In genomic region chr12:58512645-58513044, GRCm38 (mm10) we compare ENCODE assay signal across 14 mouse cellular contexts.
DNase-seq lines count a peak whose midpoint lies in the region; ATAC-seq and TF ChIP-seq lines count a peak whose summit lies in the region.
"Had no signal": no experiment of that assay in that cellular context is flagged by ENCODE, and none has a peak within 500 bp of the region (broad histone marks: within the 10 kb centered on the region; RNA-seq: fewer than 3 reads in every experiment).

No protein-coding gene starts in this region.

- ATAC-seq in midbrain, embryonic 13.5 days, result peak; percentile 92
- ATAC-seq: CD4-positive, CD25-positive, alpha-beta regulatory T cell, adult 4 months had no signal

- TF ChIP-seq CTCF in gastrocnemius, adult 2 months (IDR thresholded peaks at IDR 0.05), result no peak

- no peaks in the 10 kb centered on the region for H3K27me3 ChIP-seq in hindbrain, embryonic 10.5 days (ENCODE audit: insufficient read depth, poor library complexity, severe bottlenecking)
- H3K27me3 ChIP-seq in midbrain, embryonic 13.5 days, result no peaks in the 10 kb centered on the region
- H3K27me3 ChIP-seq: embryonic facial prominence, embryonic 12.5 days had no signal

- intact Hi-C loops in gastrocnemius, adult 2 months (cut with DNase I), result no loop called here

- H3K4me1 ChIP-seq in hindbrain, embryonic 10.5 days (replicated peaks), result peaks cover 5% of the 10 kb centered on the region
- H3K4me1 ChIP-seq in midbrain, embryonic 13.5 days (replicated peaks), result peaks cover 15% of the 10 kb centered on the region
- H3K4me1 ChIP-seq: embryonic facial prominence, embryonic 12.5 days had no signal

- H3K9ac ChIP-seq in midbrain, embryonic 13.5 days (replicated peaks), result no peak overlapping the region
- H3K9ac ChIP-seq: embryonic facial prominence, embryonic 12.5 days had no signal

- WGBS in hindbrain, embryonic 10.5 days, result 60% methylated on average over 7 of the region's 7 CpGs
- WGBS in midbrain, embryonic 13.5 days, result 22% methylated on average over 7 of the region's 7 CpGs

- 0 out of 2 replicates have a peak overlapping the region, but pooled peaks have one; percentile 35 for H3K27ac ChIP-seq in hindbrain, embryonic 10.5 days
- H3K27ac ChIP-seq in midbrain, embryonic 13.5 days, result no peak overlapping the region
- H3K27ac ChIP-seq in gastrocnemius, adult 2 months, result no peak overlapping the region
- H3K27ac ChIP-seq: embryonic facial prominence, embryonic 12.5 days; heart, adult 2 months had no signal

- no peak overlapping the region for H3K4me3 ChIP-seq in hindbrain, embryonic 10.5 days
- H3K4me3 ChIP-seq in midbrain, embryonic 13.5 days (replicated peaks), result no peak overlapping the region
- H3K4me3 ChIP-seq in gastrocnemius, adult 2 months, result no peak overlapping the region
- H3K4me3 ChIP-seq: embryonic facial prominence, embryonic 12.5 days; heart, adult 2 months had no signal

- DNase-seq in right cerebral cortex, postnatal 25 days, result peak; percentile 7
- DNase-seq in right cerebral cortex, adult 2 months (ENCODE audit: low spot score in 2 of 2), result no peak
- DNase-seq in hindbrain, embryonic 10.5 days (ENCODE audit: low spot score), result peak; percentile 4
- DNase-seq in gastrocnemius, adult 2 months, result no peak
- DNase-seq in ovary, postnatal 10 days (ENCODE audit: low spot score), result no peak
- DNase-seq in heart, adult 11 months, result no peak
- DNase-seq: adrenal gland, postnatal 14 days; heart, adult 2 months; kidney, postnatal 14 days; lung, postnatal 14 days; thymus, postnatal 14 days had no signal

- no peaks in the 10 kb centered on the region for H3K9me3 ChIP-seq in hindbrain, embryonic 10.5 days
- H3K9me3 ChIP-seq in midbrain, embryonic 13.5 days, result no peaks in the 10 kb centered on the region
- H3K9me3 ChIP-seq: embryonic facial prominence, embryonic 12.5 days had no signal

- no peaks in the 10 kb centered on the region for H3K36me3 ChIP-seq in hindbrain, embryonic 10.5 days
- no peaks in the 10 kb centered on the region for H3K36me3 ChIP-seq in midbrain, embryonic 13.5 days
- H3K36me3 ChIP-seq: embryonic facial prominence, embryonic 12.5 days had no signal

- peak overlapping the region; percentile 38 for H3K4me2 ChIP-seq in midbrain, embryonic 13.5 days (replicated peaks)
- H3K4me2 ChIP-seq: embryonic facial prominence, embryonic 12.5 days had no signal

Comparison
In these comparisons a context has a peak if more than half of its experiments do, and no peak if none do; other contexts are left out.
1. DNase-seq: peak in right cerebral cortex, postnatal 25 days (single experiment) and hindbrain, embryonic 10.5 days (single experiment); none in right cerebral cortex, adult 2 months (0 of 2), gastrocnemius, adult 2 months (single experiment), ovary, postnatal 10 days (single experiment) and heart, adult 11 months (single experiment).